11 mouse cellular contexts compared by ENCODE assay signal in the genomic region with DNA sequence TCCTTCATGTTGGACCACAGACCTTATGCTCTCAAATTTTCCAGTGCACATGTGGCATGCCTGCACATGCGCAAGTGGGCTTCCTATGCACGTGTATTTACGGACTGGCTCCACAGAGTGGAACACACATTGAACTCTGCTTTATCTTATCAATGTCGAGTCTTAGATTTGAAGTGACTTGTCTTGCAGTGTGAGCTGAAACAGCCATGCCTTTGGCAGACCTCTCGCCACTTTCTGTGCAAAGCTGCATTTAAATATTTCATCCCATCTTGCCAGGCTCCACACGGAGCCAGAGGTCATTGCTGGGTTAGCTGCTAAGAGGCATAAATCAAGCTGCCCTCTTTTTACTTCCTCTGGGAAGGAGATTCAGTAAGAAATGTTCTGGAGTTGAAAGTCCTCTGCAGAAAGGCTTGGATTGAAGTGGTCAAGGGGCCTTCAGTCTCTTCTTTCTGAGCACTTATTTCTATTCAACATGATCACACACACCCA.
DNase-seq lines count a peak whose midpoint lies in the region; ATAC-seq and TF ChIP-seq lines count a peak whose summit lies in the region.
"Had no signal": no experiment of that assay in that cellular context is flagged by ENCODE, and none has a peak within 500 bp of the region (broad histone marks: within the 10 kb centered on the region; RNA-seq: fewer than 3 reads in every experiment).

No protein-coding gene starts in this region.

- H3K4me2 ChIP-seq in kidney, embryonic 14.5 days (replicated peaks; ENCODE audit: low read depth, low read length), result no peak overlapping the region
- no peak overlapping the region for H3K4me2 ChIP-seq in limb, embryonic 14.5 days (replicated peaks; ENCODE audit: low read depth, low read length, severe bottlenecking)
- H3K4me2 ChIP-seq: hindbrain, embryonic 12.5 days had no signal

- no peak overlapping the region for H3K27ac ChIP-seq in kidney, embryonic 14.5 days (ENCODE audit: low read depth, low read length)
- H3K27ac ChIP-seq in limb, embryonic 14.5 days (replicated peaks; ENCODE audit: low read depth, low read length), result no peak overlapping the region
- H3K27ac ChIP-seq: hindbrain, embryonic 12.5 days had no signal

- peaks cover 9% of the 10 kb centered on the region; the same call in 1 of the 2 replicates for H3K4me1 ChIP-seq in kidney, embryonic 14.5 days (ENCODE audit: control insufficient read depth, insufficient read depth, low read length)
- H3K4me1 ChIP-seq in limb, embryonic 14.5 days (ENCODE audit: control insufficient read depth, insufficient read depth, low read length), result peaks cover 11% of the 10 kb centered on the region

- H3K9me3 ChIP-seq in kidney, embryonic 14.5 days (ENCODE audit: control insufficient read depth, low read length), result no peaks in the 10 kb centered on the region
- no peaks in the 10 kb centered on the region for H3K9me3 ChIP-seq in limb, embryonic 14.5 days (ENCODE audit: control insufficient read depth, low read length)
- H3K9me3 ChIP-seq: hindbrain, embryonic 12.5 days had no signal

- H3K9ac ChIP-seq in kidney, embryonic 14.5 days (ENCODE audit: low read depth, low read length), result no peak overlapping the region; the same call in 1 of the 2 replicates
- no peak overlapping the region for H3K9ac ChIP-seq in limb, embryonic 14.5 days (ENCODE audit: low read depth, low read length, severe bottlenecking)
- H3K9ac ChIP-seq: hindbrain, embryonic 12.5 days had no signal

- no peak for ATAC-seq in kidney, embryonic 14.5 days (ENCODE audit: low FRiP score, low TSS enrichment)
- ATAC-seq in limb, embryonic 14.5 days (ENCODE audit: low FRiP score, low read depth), result 0 out of 2 replicates have a peak, but pooled peaks have one; percentile 6

- no peaks in the 10 kb centered on the region for H3K36me3 ChIP-seq in kidney, embryonic 14.5 days (ENCODE audit: control insufficient read depth, insufficient read depth, low read length)
- no peaks in the 10 kb centered on the region for H3K36me3 ChIP-seq in limb, embryonic 14.5 days (ENCODE audit: control insufficient read depth, insufficient read depth, low read length)
- H3K36me3 ChIP-seq: hindbrain, embryonic 12.5 days had no signal

- no peak for TF ChIP-seq POLR2A in limb, embryonic 14.5 days (IDR thresholded peaks at IDR 0.05; ENCODE audit: borderline replicate concordance, extremely low read depth, insufficient read depth, insufficient read length)

- 41% methylated on average over 6 of the region's 6 CpGs for WGBS in kidney, embryonic 14.5 days
- 19% methylated on average over 6 of the region's 6 CpGs for WGBS in limb, embryonic 14.5 days

- H3K27me3 ChIP-seq in kidney, embryonic 14.5 days (ENCODE audit: control insufficient read depth, insufficient read depth, low read length), result no peaks in the 10 kb centered on the region
- H3K27me3 ChIP-seq in limb, embryonic 14.5 days (ENCODE audit: control insufficient read depth, insufficient read depth, low read length), result no peaks in the 10 kb centered on the region
- H3K27me3 ChIP-seq: hindbrain, embryonic 12.5 days had no signal

- DNase-seq in adrenal gland, postnatal 14 days, result peak; percentile 34
- no peak for DNase-seq in adrenal gland, postnatal 25 days
- peak; percentile 2 for DNase-seq in kidney, adult 18-20 months
- DNase-seq in forelimb bud, embryonic 11.5 days (ENCODE audit: low read depth, low spot score), result peak; percentile 28
- peak; percentile 13 for DNase-seq in limb, embryonic 14.5 days (ENCODE audit: low spot score)
- no peak for DNase-seq in gastrocnemius, postnatal 4 days (ENCODE audit: low spot score in 2 of 2)
- DNase-seq in layer of hippocampus, adult 11-12 months (ENCODE audit: low spot score), result no peak
- DNase-seq: cerebellum, postnatal 36 days had no signal

- H3K4me3 ChIP-seq in kidney, embryonic 14.5 days (ENCODE audit: low read length), result no peak overlapping the region
- no peak overlapping the region for H3K4me3 ChIP-seq in limb, embryonic 14.5 days (replicated peaks; ENCODE audit: low read length)
- H3K4me3 ChIP-seq: hindbrain, embryonic 12.5 days; myocyte had no signal

Comparison
In these comparisons a context has a peak if more than half of its experiments do, and no peak if none do; other contexts are left out.
1. DNase-seq: peak in adrenal gland, postnatal 14 days (single experiment), kidney, adult 18-20 months (single experiment), forelimb bud, embryonic 11.5 days (single experiment) and limb, embryonic 14.5 days (single experiment); none in adrenal gland, postnatal 25 days (single experiment), gastrocnemius, postnatal 4 days (0 of 2) and layer of hippocampus, adult 11-12 months (single experiment).